Mouse (Mus musculus) ovary, adult 10 weeks (tissue): ENCODE measurements around the gene Ddx55. TPM values are rescaled to one million over a fixed set of nuclear protein-coding genes. Genes with fewer than 3 reads are reported as not detected.

Experiments used
- polyA plus RNA-seq: library from polyadenylated mRNA; stranded (reverse); fragments of 350-450 nt; fragmentation: Illumina TruSeq; extraction: RNeasy Lipid Tissue Mini Kit (QIAGEN cat#74804); gene quantifications from one replicate; pipeline ENCODE4 v1.2.3, GENCODE M21; 2014

Ddx55 gene
- 10.8 TPM for polyA plus RNA-seq

GRCm38 (mm10) chr5:124552558-124553307 is at the start of gene Ddx55:
TSS of gene Ddx55 (plus strand) at chr5:124552864.

GRCm38 (mm10) chr5:124530655-124531582 is 21.7 kb upstream of the Ddx55 start, which contains the start of gene Rilpl1:
TSS of gene Rilpl1 (minus strand) at chr5:124531391.

GRCm38 (mm10) chr5:124540383-124540786 is 12.3 kb upstream of the Ddx55 start, which contains the start of gene Tmed2:
TSS of gene Tmed2 (plus strand) at chr5:124540695.

GRCm38 (mm10) chr5:124578633-124579317 is 26.1 kb downstream of the Ddx55 start, which contains the start of the genes Eif2b1 and Gtf2h3:
TSS of gene Eif2b1 (minus strand) at chr5:124579131.
TSS of gene Gtf2h3 (plus strand) at chr5:124579140.

Other genes starting within 250 kb of the Ddx55 start
- 14.3 TPM for gene Mphosph9, start 224.9 kb upstream of the Ddx55 start, polyA plus RNA-seq
- 25.1 TPM for gene 2810006K23Rik, start 224.8 kb upstream of the Ddx55 start, polyA plus RNA-seq
- gene Cdk2ap1, start 189.8 kb upstream of the Ddx55 start, polyA plus RNA-seq: 198 TPM
- 86.4 TPM for gene Sbno1, start 126.9 kb upstream of the Ddx55 start, polyA plus RNA-seq
- gene Kmt5a, start 112.9 kb upstream of the Ddx55 start, polyA plus RNA-seq: 71.7 TPM
- gene Rilpl2, start 74.5 kb upstream of the Ddx55 start, polyA plus RNA-seq: 4.0 TPM
- 0.57 TPM for gene Snrnp35, start 69.7 kb upstream of the Ddx55 start, polyA plus RNA-seq
- 10.2 TPM for gene Rilpl1, start 21.5 kb upstream of the Ddx55 start, polyA plus RNA-seq
- gene Tmed2, start 12.2 kb upstream of the Ddx55 start, polyA plus RNA-seq: 1,870 TPM
- 44.9 TPM for gene Eif2b1, start 26.3 kb downstream of the Ddx55 start, polyA plus RNA-seq
- 8.2 TPM for gene Gtf2h3, start 26.3 kb downstream of the Ddx55 start, polyA plus RNA-seq
- 26.9 TPM for gene Atp6v0a2, start 75.7 kb downstream of the Ddx55 start, polyA plus RNA-seq
- gene Dnah10, start 172.2 kb downstream of the Ddx55 start, polyA plus RNA-seq: 0.31 TPM